Mouse (Mus musculus) frontal cortex, adult (tissue): ENCODE data around the gene Orai3.

Experiments
- ATAC-seq: cut with Nextera tagmentation; 2 replicates; pipeline ENCODE4 v1.9.2; 2017; ENCODE audit warnings: mild to moderate bottlenecking, moderate library complexity, mixed read lengths; ENCODE audit not compliant: low TSS enrichment

Orai3 gene

GRCm38 (mm10) chr7:127799211-127799610 is 29.6 kb downstream of the Orai3 start:
- no peak for ATAC-seq

- ATAC-seq, result no peak
Observed at GRCm38 (mm10) chr7:127799738-127800137, 30.1 kb downstream of the Orai3 start.

GRCm38 (mm10) chr7:127800435-127801009 is 30.9 kb downstream of the Orai3 start, which contains the start of gene Hsd3b7:
TSS of gene Hsd3b7 (plus strand) at chr7:127800604.
- ATAC-seq, result peak; percentile 66

GRCm38 (mm10) chr7:127801010-127801621 is 31.5 kb downstream of the Orai3 start:
- ATAC-seq, result no peak

- peak; percentile 10; the same call in 1 of the 2 replicates for ATAC-seq
Observed at GRCm38 (mm10) chr7:127802313-127802712, 32.7 kb downstream of the Orai3 start.

GRCm38 (mm10) chr7:127808821-127809220 is 39.2 kb downstream of the Orai3 start:
- ATAC-seq, result no peak

GRCm38 (mm10) chr7:127809846-127810245 is 40.2 kb downstream of the Orai3 start:
- ATAC-seq, result no peak

GRCm38 (mm10) chr7:127810650-127811049 is 41.0 kb downstream of the Orai3 start:
- ATAC-seq, result no peak

GRCm38 (mm10) chr7:127811240-127811639 is 41.6 kb downstream of the Orai3 start:
- no peak for ATAC-seq

- no peak for ATAC-seq
Observed at GRCm38 (mm10) chr7:127812292-127812691, 42.7 kb downstream of the Orai3 start.

GRCm38 (mm10) chr7:127813821-127814220 is 44.2 kb downstream of the Orai3 start:
- no peak for ATAC-seq

- ATAC-seq, result peak; percentile 35; the same call in 1 of the 2 replicates
Observed at GRCm38 (mm10) chr7:127814241-127814921, 44.8 kb downstream of the Orai3 start.

GRCm38 (mm10) chr7:127815116-127815665 is 45.6 kb downstream of the Orai3 start:
- ATAC-seq, result no peak

- peak; percentile 81 for ATAC-seq
Observed at GRCm38 (mm10) chr7:127815954-127816821, 46.6 kb downstream of the Orai3 start.

GRCm38 (mm10) chr7:127817053-127817452 is 47.4 kb downstream of the Orai3 start:
- no peak for ATAC-seq

GRCm38 (mm10) chr7:127817776-127818175 is 48.2 kb downstream of the Orai3 start:
- no peak for ATAC-seq

GRCm38 (mm10) chr7:127820836-127821509 is 51.4 kb downstream of the Orai3 start:
- ATAC-seq, result no peak

- no peak for ATAC-seq
Observed at GRCm38 (mm10) chr7:127822494-127822893, 52.9 kb downstream of the Orai3 start.

- ATAC-seq, result peak; percentile 12; the same call in 1 of the 2 replicates
Observed at GRCm38 (mm10) chr7:127823236-127824171, 53.9 kb downstream of the Orai3 start.
